20 mouse cellular contexts compared by ENCODE assay signal in the genomic region with DNA sequence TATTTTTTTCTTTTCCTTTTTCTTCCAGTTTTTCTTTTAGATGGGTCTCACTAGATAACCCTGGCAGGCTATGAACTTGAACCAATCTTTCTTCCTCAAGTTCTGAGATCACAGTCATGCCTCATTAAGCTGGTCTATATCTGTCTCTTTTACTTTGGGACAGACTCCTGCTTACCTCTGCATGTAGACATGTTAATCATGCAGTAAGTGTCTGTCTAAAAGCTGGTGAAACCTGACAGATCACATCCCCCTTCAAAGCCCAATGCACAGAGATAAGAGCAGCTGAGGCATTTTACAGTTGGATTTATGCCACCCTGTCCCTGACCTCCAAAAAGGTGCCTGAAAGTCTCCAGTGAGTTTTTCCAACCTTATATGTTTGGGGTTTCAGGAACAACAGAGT.
DNase-seq lines count a peak whose midpoint lies in the region; ATAC-seq lines count a peak whose summit lies in the region.
"Had no signal": no experiment of that assay in that cellular context is flagged by ENCODE, and none has a peak within 500 bp of the region (broad histone marks: within the 10 kb centered on the region; RNA-seq: fewer than 3 reads in every experiment).

No protein-coding gene starts in this region.

- H3K9ac ChIP-seq in heart, embryonic 16.5 days (ENCODE audit: low read length) = no peak overlapping the region
- no peak overlapping the region for H3K9ac ChIP-seq in kidney, embryonic 16.5 days (replicated peaks; ENCODE audit: low read length)
- H3K9ac ChIP-seq: limb, embryonic 15.5 days; liver, embryonic 14.5 days; lung, embryonic 14.5 days; midbrain, embryonic 15.5 days had no signal

- H3K36me3 ChIP-seq in heart, embryonic 16.5 days (ENCODE audit: control insufficient read depth, insufficient read depth) = no peaks in the 10 kb centered on the region
- no peaks in the 10 kb centered on the region for H3K36me3 ChIP-seq in kidney, embryonic 16.5 days (ENCODE audit: insufficient read depth, low read length)
- H3K36me3 ChIP-seq: limb, embryonic 15.5 days; midbrain, embryonic 15.5 days had no signal

- peak; percentile 20 for DNase-seq in embryo, embryonic 10 days (ENCODE audit: low spot score)
- no peak for DNase-seq in embryo, embryonic 9.5 days (ENCODE audit: extremely low spot score)
- DNase-seq in heart, postnatal 36 days = no peak
- DNase-seq in kidney, adult 11 months = no peak
- DNase-seq in embryo, embryonic 11 days = peak; percentile 6
- DNase-seq: cerebellum, adult 11-12 months; cerebellum, postnatal 10 days; kidney, postnatal 36 days; right cerebral cortex, adult 18-20 months; right cerebral cortex, postnatal 4 days; thymus, postnatal 14 days had no signal

- H3K27me3 ChIP-seq in heart, embryonic 16.5 days (ENCODE audit: control insufficient read depth, insufficient read depth, low read length) = no peaks in the 10 kb centered on the region
- no peaks in the 10 kb centered on the region for H3K27me3 ChIP-seq in kidney, embryonic 16.5 days (ENCODE audit: insufficient read depth, low read length)
- H3K27me3 ChIP-seq: limb, embryonic 15.5 days; midbrain, embryonic 15.5 days had no signal

- no peak overlapping the region for H3K4me2 ChIP-seq in heart, embryonic 16.5 days (ENCODE audit: low read depth, low read length)
- no peak overlapping the region for H3K4me2 ChIP-seq in kidney, embryonic 16.5 days (replicated peaks; ENCODE audit: low read depth, low read length)
- H3K4me2 ChIP-seq: limb, embryonic 15.5 days; lung, embryonic 14.5 days had no signal

- peaks cover 16% of the 10 kb centered on the region for H3K4me1 ChIP-seq in heart, embryonic 16.5 days (ENCODE audit: control insufficient read depth, insufficient read depth, low read length)
- peaks cover 17% of the 10 kb centered on the region; the same call in 1 of the 2 replicates for H3K4me1 ChIP-seq in kidney, embryonic 16.5 days (ENCODE audit: insufficient read depth, low read length)
- H3K4me1 ChIP-seq: limb, embryonic 15.5 days had no signal

- H3K4me3 ChIP-seq in heart, embryonic 16.5 days (ENCODE audit: low read length) = no peak overlapping the region
- H3K4me3 ChIP-seq in kidney, embryonic 16.5 days (ENCODE audit: low read length) = no peak overlapping the region
- H3K4me3 ChIP-seq: limb, embryonic 15.5 days; midbrain, embryonic 15.5 days; myocyte had no signal

- H3K9me3 ChIP-seq in heart, embryonic 16.5 days (replicated peaks; ENCODE audit: control insufficient read depth, low read length) = peaks cover 5% of the 10 kb centered on the region
- no peaks in the 10 kb centered on the region for H3K9me3 ChIP-seq in kidney, embryonic 16.5 days (ENCODE audit: low read length)
- H3K9me3 ChIP-seq: limb, embryonic 15.5 days; midbrain, embryonic 15.5 days had no signal

- intact Hi-C loops in heart, postnatal 36 days (cut with DNase I) = no loop called here

- ATAC-seq in heart, embryonic 16.5 days (replicated peaks; ENCODE audit: extremely low read depth, insufficient read depth, low FRiP score) = peak; percentile 73; the same call in 1 of the 2 replicates
- peak; percentile 83 for ATAC-seq in kidney, embryonic 16.5 days (ENCODE audit: low FRiP score, low TSS enrichment)
- ATAC-seq: CD4-positive, CD25-positive, alpha-beta regulatory T cell, adult 4 months; intestine, embryonic 16.5 days had no signal

- no peak overlapping the region; the same call in 1 of the 2 replicates for H3K27ac ChIP-seq in heart, embryonic 16.5 days (ENCODE audit: low read length)
- no peak overlapping the region for H3K27ac ChIP-seq in kidney, embryonic 16.5 days (ENCODE audit: low read length)
- H3K27ac ChIP-seq: limb, embryonic 15.5 days; liver, embryonic 14.5 days; midbrain, embryonic 15.5 days had no signal

Comparison
In these comparisons a context has a peak if more than half of its experiments do, and no peak if none do; other contexts are left out.
1. DNase-seq: peak in embryo, embryonic 10 days (single experiment) and embryo, embryonic 11 days (single experiment); none in embryo, embryonic 9.5 days (single experiment), heart, postnatal 36 days (0 of 2) and kidney, adult 11 months (single experiment).